Mouse (Mus musculus) spleen, adult 18-20 months (tissue): Measurements from ENCODE around the gene Itga1.

Experiments
- DNase-seq, 2 experiments: peaks; one replicate each; pipeline ENCODE4 v3.0.0; 2022; ENCODE audit warnings: mixed read lengths in 2 of 2

The Itga1 gene

GRCm38 (mm10) chr13:114984658-114985057 lies 117.1 kb downstream of the Itga1 start:
- no peak for DNase-seq

- DNase-seq: no peak
Measured at GRCm38 (mm10) chr13:114983116-114983515, 118.6 kb downstream of the Itga1 start.

- no peak for DNase-seq
Measured at GRCm38 (mm10) chr13:114980831-114981419, 120.8 kb downstream of the Itga1 start.

GRCm38 (mm10) chr13:114974484-114975042 lies 127.2 kb downstream of the Itga1 start:
- no peak for DNase-seq

- DNase-seq: no peak
Measured at GRCm38 (mm10) chr13:114971905-114972304, 129.9 kb downstream of the Itga1 start.

GRCm38 (mm10) chr13:114964233-114964632 lies 137.5 kb downstream of the Itga1 start:
- peak; percentile 32 to 73 for DNase-seq

GRCm38 (mm10) chr13:114954516-114954915 lies 147.2 kb downstream of the Itga1 start:
- DNase-seq: no peak

- DNase-seq: no peak
Measured at GRCm38 (mm10) chr13:114933541-114933940, 168.2 kb downstream of the Itga1 start.

- DNase-seq: peak; percentile 53 to 71
Measured at GRCm38 (mm10) chr13:114931775-114932294, 169.9 kb downstream of the Itga1 start, which contains the start of gene Itga2. TSS of gene Itga2 (minus strand) at chr13:114932100.

GRCm38 (mm10) chr13:114930996-114931649 lies 170.6 kb downstream of the Itga1 start:
- no peak for DNase-seq

GRCm38 (mm10) chr13:114924785-114925184 lies 177.0 kb downstream of the Itga1 start:
- no peak for DNase-seq

GRCm38 (mm10) chr13:114923331-114923730 lies 178.4 kb downstream of the Itga1 start:
- no peak for DNase-seq

GRCm38 (mm10) chr13:114915767-114916166 lies 186.0 kb downstream of the Itga1 start:
- no peak for DNase-seq

- no peak for DNase-seq
Measured at GRCm38 (mm10) chr13:114914963-114915362, 186.8 kb downstream of the Itga1 start.

- DNase-seq: no peak
Measured at GRCm38 (mm10) chr13:114914559-114914958, 187.2 kb downstream of the Itga1 start.

- no peak for DNase-seq
Measured at GRCm38 (mm10) chr13:114910629-114911028, 191.1 kb downstream of the Itga1 start.

GRCm38 (mm10) chr13:114909514-114909913 lies 192.2 kb downstream of the Itga1 start:
- DNase-seq: no peak

- no peak for DNase-seq
Measured at GRCm38 (mm10) chr13:114907876-114908275, 193.9 kb downstream of the Itga1 start.
